ENCODE assay signal across 14 mouse cellular contexts in genomic region chr16:72610661-72611112, GRCm38 (mm10).
DNase-seq lines count a peak whose midpoint lies in the region; ATAC-seq lines count a peak whose summit lies in the region.
"Had no signal": no experiment of that assay in that cellular context is flagged by ENCODE, and none has a peak within 500 bp of the region (broad histone marks: within the 10 kb centered on the region; RNA-seq: fewer than 3 reads in every experiment).

No protein-coding gene starts in this region.

- no peak overlapping the region for H3K27ac ChIP-seq in neural tube, embryonic 11.5 days (ENCODE audit: low read depth, low read length)
- H3K27ac ChIP-seq in hindbrain, embryonic 10.5 days, result peak overlapping the region; percentile 35; the same call in 1 of the 2 replicates
- peak overlapping the region; percentile 56 for H3K27ac ChIP-seq in midbrain, embryonic 12.5 days (replicated peaks)
- H3K27ac ChIP-seq: heart, adult 2 months; kidney, embryonic 15.5 days; liver, embryonic 13.5 days had no signal

- no peaks in the 10 kb centered on the region for H3K36me3 ChIP-seq in neural tube, embryonic 11.5 days (ENCODE audit: control insufficient read depth, insufficient read depth, low read length)
- H3K36me3 ChIP-seq in hindbrain, embryonic 10.5 days, result no peaks in the 10 kb centered on the region
- no peaks in the 10 kb centered on the region for H3K36me3 ChIP-seq in midbrain, embryonic 12.5 days
- H3K36me3 ChIP-seq: kidney, embryonic 15.5 days; liver, embryonic 13.5 days had no signal

- no peak overlapping the region for H3K4me2 ChIP-seq in neural tube, embryonic 11.5 days (ENCODE audit: low read depth)
- no peak overlapping the region for H3K4me2 ChIP-seq in midbrain, embryonic 12.5 days (replicated peaks)
- H3K4me2 ChIP-seq: kidney, embryonic 15.5 days; liver, embryonic 13.5 days had no signal

- H3K9me3 ChIP-seq in neural tube, embryonic 11.5 days (ENCODE audit: control insufficient read depth, low read length), result no peaks in the 10 kb centered on the region
- no peaks in the 10 kb centered on the region for H3K9me3 ChIP-seq in hindbrain, embryonic 10.5 days
- H3K9me3 ChIP-seq in midbrain, embryonic 12.5 days, result no peaks in the 10 kb centered on the region
- H3K9me3 ChIP-seq: kidney, embryonic 15.5 days; liver, embryonic 13.5 days had no signal

- peak; percentile 27 for DNase-seq in neural tube, embryonic 11.5 days (ENCODE audit: low spot score)
- no peak for DNase-seq in neural tube, embryonic 10.5 days (ENCODE audit: extremely low spot score, low spot score)
- DNase-seq in hindbrain, embryonic 10.5 days (ENCODE audit: low spot score), result peak; percentile 8
- DNase-seq in kidney, adult 9 months, result no peak
- no peak for DNase-seq in thymus, postnatal 36 days
- DNase-seq in heart, postnatal 10 days, result no peak
- DNase-seq: cerebellum, postnatal 14 days; heart, adult 2 months; heart, postnatal 14 days; liver, embryonic 13.5 days; lung, postnatal 36 days; thymus, adult 2 months had no signal

- H3K9ac ChIP-seq in neural tube, embryonic 11.5 days (ENCODE audit: low read length), result no peak overlapping the region
- no peak overlapping the region for H3K9ac ChIP-seq in midbrain, embryonic 12.5 days (replicated peaks)
- H3K9ac ChIP-seq: kidney, embryonic 15.5 days; liver, embryonic 13.5 days had no signal

- H3K4me1 ChIP-seq in neural tube, embryonic 11.5 days (ENCODE audit: control insufficient read depth, insufficient read depth, low read length), result no peaks in the 10 kb centered on the region
- H3K4me1 ChIP-seq in hindbrain, embryonic 10.5 days (replicated peaks), result peaks cover 7% of the 10 kb centered on the region; the same call in 1 of the 2 replicates
- H3K4me1 ChIP-seq in midbrain, embryonic 12.5 days, result peaks cover 8% of the 10 kb centered on the region; the same call in 1 of the 2 replicates
- H3K4me1 ChIP-seq: kidney, embryonic 15.5 days; liver, embryonic 13.5 days had no signal

- 35% methylated on average over 4 of the region's 4 CpGs for WGBS in neural tube, embryonic 11.5 days
- 41% methylated on average over 4 of the region's 4 CpGs for WGBS in hindbrain, embryonic 10.5 days
- WGBS in midbrain, embryonic 12.5 days, result 12% methylated on average over 4 of the region's 4 CpGs

- no peak overlapping the region for H3K4me3 ChIP-seq in neural tube, embryonic 11.5 days (ENCODE audit: low read depth, low read length)
- H3K4me3 ChIP-seq in hindbrain, embryonic 10.5 days, result no peak overlapping the region
- no peak overlapping the region for H3K4me3 ChIP-seq in midbrain, embryonic 12.5 days
- H3K4me3 ChIP-seq: heart, adult 2 months; kidney, embryonic 15.5 days; liver, embryonic 13.5 days had no signal

- ATAC-seq in neural tube, embryonic 11.5 days (ENCODE audit: insufficient read depth, low FRiP score, low TSS enrichment), result peak; percentile 67
- ATAC-seq in midbrain, embryonic 12.5 days (ENCODE audit: low FRiP score, low read depth), result peak; percentile 82

- no peaks in the 10 kb centered on the region for H3K27me3 ChIP-seq in neural tube, embryonic 11.5 days (ENCODE audit: control insufficient read depth, insufficient read depth, low read length)
- no peaks in the 10 kb centered on the region for H3K27me3 ChIP-seq in hindbrain, embryonic 10.5 days (ENCODE audit: insufficient read depth, poor library complexity, severe bottlenecking)
- H3K27me3 ChIP-seq in midbrain, embryonic 12.5 days, result no peaks in the 10 kb centered on the region
- H3K27me3 ChIP-seq: kidney, embryonic 15.5 days; liver, embryonic 13.5 days had no signal

- intact Hi-C loops in heart, postnatal 10 days (cut with DNase I), result no loop called here

Comparison
In these comparisons a context has a peak if more than half of its experiments do, and no peak if none do; other contexts are left out.
1. DNase-seq: peak in neural tube, embryonic 11.5 days (single experiment) and hindbrain, embryonic 10.5 days (single experiment); none in neural tube, embryonic 10.5 days (single experiment), kidney, adult 9 months (single experiment), thymus, postnatal 36 days (0 of 2) and heart, postnatal 10 days (0 of 2).